In the genomic region with DNA sequence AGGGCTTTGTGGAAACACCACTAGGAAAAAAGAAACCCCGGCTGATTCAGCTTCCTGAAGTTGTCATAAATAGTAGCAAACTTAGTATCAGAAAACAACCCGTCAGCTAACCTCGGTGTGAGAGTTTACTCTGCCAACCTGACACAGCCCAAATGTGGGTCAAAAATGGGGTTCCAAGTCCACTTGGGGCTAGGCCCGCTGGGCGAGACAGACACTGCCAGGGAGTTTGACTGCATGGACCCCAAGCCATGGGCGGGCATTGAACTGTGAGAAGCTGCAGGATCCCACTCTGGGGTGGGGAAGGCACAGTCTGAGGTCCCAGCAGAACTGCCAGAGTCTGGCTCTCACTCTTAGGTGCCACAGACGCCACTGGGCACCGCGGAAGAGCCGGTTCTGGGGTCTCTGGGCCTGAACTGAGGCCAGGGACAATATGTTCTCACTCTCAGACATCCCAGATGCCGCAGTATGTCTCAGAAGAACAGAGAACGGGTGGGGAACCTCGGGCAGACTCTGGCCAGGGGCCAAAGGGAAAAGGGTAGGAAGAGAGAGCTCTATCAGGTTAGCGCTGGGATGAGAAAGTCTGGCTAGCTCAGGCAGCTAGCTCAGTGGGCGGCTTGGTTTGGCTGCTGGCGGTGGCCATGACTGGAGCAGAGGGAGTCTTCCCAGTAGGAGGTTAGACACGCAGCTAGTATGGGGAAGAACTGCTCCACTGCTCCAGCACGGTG, we compare ENCODE assay signal across 14 mouse cellular contexts.
"Had no signal": no experiment of that assay in that cellular context is flagged by ENCODE, and none has a peak within 500 bp of the region (broad histone marks: within the 10 kb centered on the region; RNA-seq: fewer than 3 reads in every experiment).

No protein-coding gene starts in this region.

- H3K27ac ChIP-seq: limb, embryonic 10.5 days; liver, embryonic 13.5 days; lung, embryonic 15.5 days; macrophage; midbrain, embryonic 15.5 days; neural tube, embryonic 12.5 days; stomach, postnatal 0 days had no signal

- H3K4me1 ChIP-seq: lung, embryonic 15.5 days had no signal

- H3K36me3 ChIP-seq: limb, embryonic 10.5 days; liver, embryonic 13.5 days; lung, embryonic 15.5 days; midbrain, embryonic 15.5 days; neural tube, embryonic 12.5 days had no signal

- H3K9ac ChIP-seq: liver, embryonic 13.5 days; liver, postnatal 0 days; lung, embryonic 15.5 days; midbrain, embryonic 15.5 days; neural tube, embryonic 12.5 days had no signal

- DNase-seq: liver, embryonic 13.5 days; liver, postnatal 0 days; lung, postnatal 14 days; thymus, postnatal 4 days had no signal

- H3K4me2 ChIP-seq: liver, embryonic 13.5 days; lung, embryonic 15.5 days; midbrain, embryonic 11.5 days; midbrain, embryonic 15.5 days; neural tube, embryonic 12.5 days had no signal

- H3K9me3 ChIP-seq: limb, embryonic 10.5 days; liver, embryonic 13.5 days; lung, embryonic 15.5 days; midbrain, embryonic 15.5 days; neural tube, embryonic 12.5 days had no signal

- ATAC-seq: inflammation-experienced regulatory T-cells, adult 6 months; intestine, postnatal 0 days; liver, postnatal 0 days; midbrain, embryonic 15.5 days had no signal

- H3K4me3 ChIP-seq: limb, embryonic 10.5 days; liver, embryonic 13.5 days; lung, embryonic 15.5 days; megakaryocyte, embryonic 14.5 days; midbrain, embryonic 15.5 days; neural tube, embryonic 12.5 days had no signal

- H3K27me3 ChIP-seq: liver, embryonic 13.5 days; lung, embryonic 15.5 days; midbrain, embryonic 15.5 days; neural tube, embryonic 12.5 days had no signal
